Mouse (Mus musculus) thymus, adult 2 months (tissue): ENCODE results near the gene Syt1. TPM values are rescaled to one million over a fixed set of nuclear protein-coding genes. Genes with fewer than 3 reads are reported as not detected.

ENCODE experiments used
- DNase-seq: peaks from one replicate; pipeline ENCODE4 v3.0.0; 2021
- H3K27ac ChIP-seq: fragments of 200-500 bp; 2 replicates; pipeline ENCODE4 v1.5.1; 2012; ENCODE audit warnings: low read length, control low read depth; ENCODE audit not compliant: control insufficient read depth, insufficient read depth
- H3K27me3 ChIP-seq: fragments of 200-500 bp; 2 replicates; pipeline ENCODE4 v1.6.1; 2012; ENCODE audit warnings: mild to moderate bottlenecking, low read length, moderate library complexity, mixed read lengths; ENCODE audit not compliant: control insufficient read depth, insufficient read depth
- H3K36me3 ChIP-seq: fragments of 200-500 bp; 2 replicates; pipeline ENCODE4 v1.6.1; 2012; ENCODE audit warnings: mild to moderate bottlenecking, low read length, moderate library complexity; ENCODE audit not compliant: control insufficient read depth, insufficient read depth
- H3K4me1 ChIP-seq: fragments of 200-500 bp; replicated peaks from 2 replicates; pipeline ENCODE4 v1.6.1; 2012; ENCODE audit warnings: low read length; ENCODE audit not compliant: control insufficient read depth, insufficient read depth
- H3K4me3 ChIP-seq: fragments of 200-500 bp; 2 replicates; pipeline ENCODE4 v1.5.1; 2012; ENCODE audit warnings: mild to moderate bottlenecking, low read length, control low read depth, moderate library complexity; ENCODE audit not compliant: control insufficient read depth, insufficient read depth
- CTCF ChIP-seq: fragments of 200-500 bp; IDR thresholded peaks from 2 replicates; pipeline ENCODE4 v1.5.1; 2012; ENCODE audit warnings: mild to moderate bottlenecking, control low read depth, low read length, moderate library complexity, borderline replicate concordance; ENCODE audit not compliant: control insufficient read depth, poor library complexity, insufficient read depth; ENCODE audit errors: extremely low read depth
- POLR2A ChIP-seq: fragments of 200-500 bp; IDR thresholded peaks from 2 replicates; pipeline ENCODE4 v1.6.1; 2012; ENCODE audit warnings: mild to moderate bottlenecking, low read length, control low read depth, moderate library complexity; ENCODE audit not compliant: control insufficient read depth, poor library complexity, insufficient read depth; ENCODE audit errors: extremely low read depth
- WGBS: fragments of 180-500 bp; shearing (Covaris S2); methylation state at CpG from one replicate; pipeline ENCODE4 v1.1.7; 2018; 5-methylcytosine and 5-hydroxymethylcytosine counted together
- polyA plus RNA-seq: library from polyadenylated mRNA; depleted of rRNA; stranded (reverse); fragments of >200 nt; gene quantifications from 2 replicates; pipeline ENCODE4 v1.2.3, GENCODE M21; 2012

Syt1 gene
- polyA plus RNA-seq, 1 experiment: 2.0 TPM

DNA sequence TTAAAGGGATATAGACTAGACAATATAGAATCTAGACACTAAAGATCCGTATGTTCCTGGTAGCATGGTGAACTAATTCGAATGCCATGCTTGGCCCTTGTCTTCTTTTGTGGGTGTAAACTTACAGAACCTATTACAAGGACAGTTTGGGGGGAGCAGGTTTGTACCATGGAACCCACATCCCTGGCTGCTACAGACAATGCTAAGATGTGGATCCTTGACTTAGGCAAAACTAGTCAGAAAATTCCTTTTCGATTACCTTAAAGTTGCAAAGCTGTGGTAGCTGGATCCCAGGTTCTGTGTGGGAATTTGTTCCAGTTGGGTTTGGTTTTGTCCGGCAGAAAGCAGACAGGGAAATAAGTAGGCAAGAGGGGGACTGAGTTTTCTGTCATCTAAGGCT, 560.4 kb downstream of the Syt1 start:
- Histone ChIP-seq H3K27ac (no peak overlapping the region), H3K27me3 (no peaks in the 10 kb centered on the region), H3K4me1 (no peaks in the 10 kb centered on the region), H3K4me3 (no peak overlapping the region), H3K36me3 (no peaks in the 10 kb centered on the region)
- DNase-seq: no peak
- WGBS: 94% methylated on average over 4 of the region's 4 CpGs
- TF ChIP-seq CTCF (no peak), POLR2A (no peak)

DNA sequence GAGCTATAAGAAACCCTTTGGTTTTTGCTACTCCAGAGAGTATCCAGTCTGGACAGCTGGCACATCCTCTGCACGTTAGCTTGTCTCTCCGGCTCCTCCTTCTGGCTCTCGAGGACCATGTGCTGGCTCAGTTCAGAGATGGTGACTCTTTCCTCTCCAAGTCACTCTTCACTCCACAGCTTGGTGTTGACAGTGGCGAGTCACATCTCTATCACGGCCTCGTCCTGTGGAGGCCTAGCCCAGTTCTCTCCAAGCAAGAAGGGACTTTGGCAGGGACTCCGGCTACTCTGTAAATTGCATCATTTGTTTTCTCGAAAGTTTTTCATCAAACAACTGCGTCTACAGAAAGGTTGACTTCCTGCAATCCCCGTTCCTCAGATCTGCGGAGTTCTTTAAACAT, 562.4 kb downstream of the Syt1 start:
- Histone ChIP-seq H3K4me3 (no peak overlapping the region), H3K36me3 (no peaks in the 10 kb centered on the region), H3K27ac (no peak overlapping the region), H3K4me1 (no peaks in the 10 kb centered on the region), H3K27me3 (no peaks in the 10 kb centered on the region)
- WGBS: 93% methylated on average over 11 of the region's 11 CpGs
- no peak for TF ChIP-seq POLR2A
- TF ChIP-seq CTCF: no peak
- no peak for DNase-seq
